Mouse (Mus musculus) bone marrow, adult 2 months (tissue): ENCODE results near the gene Fgfr2. TPM values are rescaled to one million over a fixed set of nuclear protein-coding genes. Genes with fewer than 3 reads are reported as not detected.

Experiments used
- H3K27ac ChIP-seq: fragments of 200-500 bp; 2 replicates; pipeline ENCODE4 v1.5.1; 2012; ENCODE audit warnings: low read depth, mild to moderate bottlenecking, control low read depth, inconsistent platforms, low read length; ENCODE audit not compliant: control insufficient read depth, poor library complexity, insufficient read depth
- H3K4me1 ChIP-seq: fragments of 200-500 bp; 2 replicates; pipeline ENCODE4 v1.6.1; 2011; ENCODE audit warnings: low read length; ENCODE audit not compliant: control insufficient read depth, insufficient read depth
- H3K4me3 ChIP-seq: fragments of 200-500 bp; replicated peaks from 2 replicates; pipeline ENCODE3; 2011; ENCODE audit warnings: mild to moderate bottlenecking, low read depth, low read length, control low read depth; ENCODE audit not compliant: control insufficient read depth
- CTCF ChIP-seq: fragments of 200-500 bp; IDR thresholded peaks from 2 replicates; pipeline ENCODE4 v1.5.1; 2011; ENCODE audit warnings: low read length, control low read depth; ENCODE audit not compliant: control insufficient read depth, insufficient read depth
- POLR2A ChIP-seq: fragments of 200-500 bp; IDR thresholded peaks from 2 replicates; pipeline ENCODE4 v1.6.1; 2011; ENCODE audit warnings: low read depth, mild to moderate bottlenecking, control low read depth, low read length, borderline replicate concordance; ENCODE audit not compliant: control insufficient read depth
- WGBS: fragments of 180-500 bp; shearing (Covaris S2); methylation state at CpG from one replicate; pipeline ENCODE4 v1.1.7; 2018; 5-methylcytosine and 5-hydroxymethylcytosine counted together
- polyA plus RNA-seq: library from polyadenylated mRNA; stranded (reverse); fragments of >200 nt; gene quantifications from 2 replicates; pipeline ENCODE4 v1.2.4, GENCODE M21; 2011; ENCODE audit warnings: low replicate concordance; ENCODE audit not compliant: missing spikeins, insufficient read depth, insufficient read length

The Fgfr2 gene
- polyA plus RNA-seq, 1 experiment = 8.2 TPM

DNA sequence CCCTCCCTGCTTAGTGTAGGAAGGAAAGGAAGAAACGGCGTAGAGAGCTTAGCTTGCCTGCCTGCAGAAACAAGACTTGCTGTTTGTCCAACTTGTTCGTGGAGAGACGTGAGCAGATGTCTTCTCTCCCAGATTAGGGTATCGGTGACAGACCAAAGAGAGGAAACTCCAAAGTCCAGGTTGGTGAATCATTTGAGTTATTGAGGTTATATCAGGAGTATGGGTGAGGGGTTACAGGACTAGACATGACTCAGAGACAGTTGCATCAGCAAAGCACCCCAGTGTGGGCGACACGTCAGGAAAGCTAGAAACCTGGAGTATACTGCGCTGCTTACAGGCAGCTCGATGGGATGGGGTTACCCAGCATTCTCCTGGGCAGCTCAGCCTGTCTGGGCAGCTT, 2457.8 kb downstream of the Fgfr2 start:
- Histone ChIP-seq H3K4me1 (no peaks in the 10 kb centered on the region; the same call in 1 of the 2 replicates), H3K27ac (no peak overlapping the region), H3K4me3 (no peak overlapping the region)
- TF ChIP-seq CTCF (no peak), POLR2A (no peak)
- WGBS = 87% methylated on average over 9 of the region's 9 CpGs

- H3K4me3 ChIP-seq = no peak overlapping the region
- no peaks in the 10 kb centered on the region; the same call in 1 of the 2 replicates for H3K4me1 ChIP-seq
- WGBS = 80% methylated on average over 5 of the region's 5 CpGs
- TF ChIP-seq CTCF (peak; percentile 24; the same call in 1 of the 2 replicates), POLR2A (no peak)
- no peak overlapping the region for H3K27ac ChIP-seq
Observed at GRCm38 (mm10) chr7:130664629-130665028, 2458.5 kb downstream of the Fgfr2 start.

DNA sequence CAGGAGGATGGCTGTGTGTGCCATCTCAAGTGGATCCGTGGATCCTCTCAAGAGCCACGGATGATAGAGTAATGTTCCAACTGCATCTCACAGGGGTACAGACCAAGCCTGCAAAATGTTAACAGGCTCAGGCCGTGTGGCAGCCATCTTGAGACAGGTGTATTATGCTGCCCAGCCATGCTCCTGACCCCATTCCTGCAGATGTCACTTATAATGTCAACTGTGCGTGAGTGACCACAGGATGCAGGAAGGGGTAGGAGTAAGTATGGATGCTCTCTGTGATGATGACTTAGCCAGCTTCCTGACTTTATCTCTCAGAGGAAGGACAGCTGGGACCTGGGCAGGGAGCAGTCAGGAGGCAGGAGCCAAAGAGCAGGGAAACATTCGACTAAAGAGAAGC, 2459.1 kb downstream of the Fgfr2 start:
- H3K4me1 ChIP-seq = no peaks in the 10 kb centered on the region; the same call in 1 of the 2 replicates
- WGBS = 89% methylated on average over 5 of the region's 5 CpGs
- H3K27ac ChIP-seq = no peak overlapping the region
- no peak overlapping the region for H3K4me3 ChIP-seq
- TF ChIP-seq CTCF (no peak), POLR2A (no peak)

DNA sequence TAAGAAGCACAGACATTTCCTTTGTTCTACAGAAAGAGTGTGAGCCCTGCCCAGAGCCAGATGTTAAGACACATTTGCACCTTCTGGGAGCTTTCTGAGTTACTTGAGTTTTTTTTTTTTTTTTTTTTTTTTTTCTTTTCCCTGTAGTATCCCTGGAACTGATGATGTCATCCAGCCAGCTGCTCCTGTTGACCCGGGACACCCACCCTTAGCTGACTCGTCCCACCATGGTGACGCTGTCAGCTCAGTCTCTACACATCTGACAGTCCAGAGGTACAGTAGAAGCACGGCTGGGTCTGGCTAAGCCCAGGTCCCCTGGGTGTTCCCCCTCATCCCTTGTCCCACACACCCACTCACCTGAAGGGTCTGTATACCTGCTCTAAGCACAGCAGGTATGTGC, 2460.3 kb downstream of the Fgfr2 start:
- TF ChIP-seq POLR2A (no peak), CTCF (no peak)
- Histone ChIP-seq H3K4me1 (no peaks in the 10 kb centered on the region; the same call in 1 of the 2 replicates), H3K4me3 (no peak overlapping the region), H3K27ac (no peak overlapping the region)
- WGBS = 90% methylated on average over 4 of the region's 4 CpGs

DNA sequence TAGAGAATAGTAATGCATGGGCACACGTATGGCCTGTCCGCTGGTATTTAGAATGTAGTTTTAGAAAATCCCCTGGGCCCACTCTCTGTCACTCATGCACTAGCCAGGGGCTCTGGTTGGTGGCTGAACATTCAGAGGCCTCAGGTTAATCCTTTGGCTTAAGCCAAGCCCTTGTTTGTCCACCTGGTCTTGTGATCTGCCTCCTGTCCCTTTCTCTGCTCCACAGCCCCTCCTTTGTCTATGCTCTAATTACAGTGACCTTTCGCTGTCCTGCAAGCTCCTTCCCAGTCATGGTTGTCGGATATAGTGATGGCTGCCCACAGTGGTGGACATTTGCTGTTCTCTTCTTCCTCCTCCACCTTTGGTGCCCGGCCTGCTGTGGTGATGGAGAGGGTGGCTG, 2460.9 kb downstream of the Fgfr2 start:
- Histone ChIP-seq H3K4me1 (no peaks in the 10 kb centered on the region; the same call in 1 of the 2 replicates), H3K4me3 (no peak overlapping the region), H3K27ac (no peak overlapping the region)
- 81% methylated on average over 5 of the region's 5 CpGs for WGBS
- TF ChIP-seq POLR2A (no peak), CTCF (no peak)

GRCm38 (mm10) chr7:130659129-130659528, 2464.0 kb downstream of the Fgfr2 start:
- peaks cover 1% of the 10 kb centered on the region for H3K4me1 ChIP-seq
- H3K27ac ChIP-seq = no peak overlapping the region
- no peak for TF ChIP-seq CTCF
- no peak for TF ChIP-seq POLR2A
- no peak overlapping the region for H3K4me3 ChIP-seq
- 62% methylated on average over 5 of the region's 5 CpGs for WGBS

GRCm38 (mm10) chr7:130657751-130658150, 2465.4 kb downstream of the Fgfr2 start:
- H3K4me3 ChIP-seq = no peak overlapping the region
- TF ChIP-seq POLR2A (no peak), CTCF (no peak)
- H3K4me1 ChIP-seq = peaks cover 1% of the 10 kb centered on the region
- H3K27ac ChIP-seq = no peak overlapping the region
- WGBS = 25% methylated on average over 13 of the region's 13 CpGs

- Histone ChIP-seq H3K27ac (no peak overlapping the region), H3K4me1 (peaks cover 1% of the 10 kb centered on the region), H3K4me3 (no peak overlapping the region)
- TF ChIP-seq CTCF (no peak), POLR2A (no peak)
- WGBS = 85% methylated on average over 8 of the region's 8 CpGs
Observed at GRCm38 (mm10) chr7:130656965-130657364, 2466.2 kb downstream of the Fgfr2 start.

DNA sequence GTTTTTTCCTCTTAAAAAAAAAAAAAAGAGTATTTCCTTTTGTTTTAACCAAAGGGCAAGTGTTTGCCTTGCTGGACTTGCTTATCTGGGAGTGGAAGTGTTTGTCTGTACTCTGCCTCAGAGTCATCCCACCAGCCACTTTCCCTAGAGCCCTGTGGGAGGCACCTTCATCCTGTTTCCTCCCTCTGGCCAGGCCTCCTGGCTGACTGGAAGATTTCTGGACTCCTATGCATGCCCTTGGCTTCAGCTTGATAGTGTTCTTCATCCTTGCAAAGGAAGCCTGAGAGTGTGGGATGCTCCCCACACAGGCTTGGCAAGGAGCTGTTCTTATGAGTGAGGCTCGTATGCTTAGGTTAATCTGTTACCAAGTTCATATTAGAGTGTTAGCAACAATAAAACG, 2468.6 kb downstream of the Fgfr2 start:
- H3K27ac ChIP-seq = no peak overlapping the region
- H3K4me3 ChIP-seq = no peak overlapping the region
- TF ChIP-seq CTCF = no peak
- H3K4me1 ChIP-seq = peaks cover 1% of the 10 kb centered on the region
- 68% methylated on average over 2 of the region's 2 CpGs for whole genome bisulfite sequencing
